Mouse (Mus musculus): ENCODE measurements around the gene Tbx1. TPM values are rescaled to one million over a fixed set of nuclear protein-coding genes. Genes with fewer than 3 reads are reported as not detected.

Tbx1 gene
- total and polyA plus RNA-seq, 3 experiments = not detected

GRCm38 (mm10) chr16:18555235-18555935 is 35.1 kb downstream of the Tbx1 start:
- Histone ChIP-seq H3K4me3 (ENCODE audit: control insufficient read depth in 1 of 2, insufficient read depth in 1 of 2, low read depth in 2 of 2, low read length in 2 of 2) (no peak overlapping the region), H3K36me3 (ENCODE audit: control insufficient read depth in 1 of 2, insufficient read depth in 2 of 2, low read length in 2 of 2) (no peaks in the 10 kb centered on the region; a peak in 1 of 4 replicates)
- TF ChIP-seq USF1 (IDR thresholded peaks at IDR 0.05; ENCODE audit: low read depth, low read length) (no peak), ZC3H11A (IDR thresholded peaks at IDR 0.05; ENCODE audit: low read depth, low read length) (no peak), ETS1 (IDR thresholded peaks at IDR 0.05; ENCODE audit: low read depth, low read length) (no peak)

GRCm38 (mm10) chr16:18554721-18555120 is 35.8 kb downstream of the Tbx1 start:
- no peaks in the 10 kb centered on the region for H3K4me1 ChIP-seq (ENCODE audit: control insufficient read depth in 1 of 2, insufficient read depth in 2 of 2, low read length in 2 of 2)
- no peaks in the 10 kb centered on the region for H3K9me3 ChIP-seq (replicated peaks; ENCODE audit: insufficient read depth, low read length)
- H3K27me3 ChIP-seq (ENCODE audit: control insufficient read depth in 1 of 2, insufficient read depth in 2 of 2, low read length in 2 of 2) = no peaks in the 10 kb centered on the region
- H3K4me3 ChIP-seq (ENCODE audit: control insufficient read depth in 1 of 2, insufficient read depth in 1 of 2, low read depth in 2 of 2, low read length in 2 of 2) = no peak overlapping the region
- no peaks in the 10 kb centered on the region; a peak in 1 of 4 replicates for H3K36me3 ChIP-seq (ENCODE audit: control insufficient read depth in 1 of 2, insufficient read depth in 2 of 2, low read length in 2 of 2)
- H3K79me2 ChIP-seq (ENCODE audit: control insufficient read depth, insufficient read depth, low read length, poor library complexity) = no peaks in the 10 kb centered on the region
- no peak overlapping the region for H3K27ac ChIP-seq (ENCODE audit: control insufficient read depth, low read depth, low read length)
- TF ChIP-seq NRF1 (IDR thresholded peaks at IDR 0.05; ENCODE audit: insufficient read depth, low read depth, low read length, poor library complexity, severe bottlenecking) (no peak), MYC (IDR thresholded peaks at IDR 0.05; ENCODE audit: low read depth, low read length) (no peak)
- H3K9ac ChIP-seq (ENCODE audit: control insufficient read depth, low read depth, low read length, poor library complexity, severe bottlenecking) = no peak overlapping the region
- no peak for DNase-seq (ENCODE audit: low read depth, low spot score)

More at GRCm38 (mm10) chr16:18555235-18555935, 35.1 kb downstream of the Tbx1 start:
- H3K9me3 ChIP-seq (replicated peaks; ENCODE audit: insufficient read depth, low read length) = no peaks in the 10 kb centered on the region
- H3K9ac ChIP-seq (ENCODE audit: control insufficient read depth, low read depth, low read length, poor library complexity, severe bottlenecking) = no peak overlapping the region
- H3K4me1 ChIP-seq (ENCODE audit: control insufficient read depth in 1 of 2, insufficient read depth in 2 of 2, low read length in 2 of 2) = no peaks in the 10 kb centered on the region
- H3K27ac ChIP-seq (ENCODE audit: control insufficient read depth, low read depth, low read length) = no peak overlapping the region
- H3K79me2 ChIP-seq (ENCODE audit: control insufficient read depth, insufficient read depth, low read length, poor library complexity) = no peaks in the 10 kb centered on the region
- H3K27me3 ChIP-seq (ENCODE audit: control insufficient read depth in 1 of 2, insufficient read depth in 2 of 2, low read length in 2 of 2) = no peaks in the 10 kb centered on the region
- no peak for DNase-seq (ENCODE audit: low read depth, low spot score)

- Histone ChIP-seq H3K27ac (ENCODE audit: control insufficient read depth, low read depth, low read length) (no peak overlapping the region), H3K27me3 (ENCODE audit: control insufficient read depth in 1 of 2, insufficient read depth in 2 of 2, low read length in 2 of 2) (no peaks in the 10 kb centered on the region), H3K9ac (ENCODE audit: control insufficient read depth, low read depth, low read length, poor library complexity, severe bottlenecking) (no peak overlapping the region), H3K36me3 (ENCODE audit: control insufficient read depth in 1 of 2, insufficient read depth in 2 of 2, low read length in 2 of 2) (no peaks in the 10 kb centered on the region; a peak in 1 of 4 replicates), H3K9me3 (replicated peaks; ENCODE audit: insufficient read depth, low read length) (no peaks in the 10 kb centered on the region), H3K4me3 (ENCODE audit: control insufficient read depth in 1 of 2, insufficient read depth in 1 of 2, low read depth in 2 of 2, low read length in 2 of 2) (no peak overlapping the region), H3K4me1 (ENCODE audit: control insufficient read depth in 1 of 2, insufficient read depth in 2 of 2, low read length in 2 of 2) (no peaks in the 10 kb centered on the region), H3K79me2 (ENCODE audit: control insufficient read depth, insufficient read depth, low read length, poor library complexity) (no peaks in the 10 kb centered on the region)
- no peak for DNase-seq (ENCODE audit: low read depth, low spot score)
- no peak for TF ChIP-seq KAT2A (conservative IDR thresholded peaks at IDR 0.05; ENCODE audit: low read depth, low read length)
- no peak for TF ChIP-seq ELF1 (IDR thresholded peaks at IDR 0.05; ENCODE audit: low read depth, low read length)
- TF ChIP-seq ZKSCAN1 (IDR thresholded peaks at IDR 0.05; ENCODE audit: low read depth, low read length) = no peak
- TF ChIP-seq CHD1 (IDR thresholded peaks at IDR 0.05; ENCODE audit: low read depth, low read length) = no peak
- TF ChIP-seq E2F4 (IDR thresholded peaks at IDR 0.05; ENCODE audit: borderline replicate concordance, low read depth, low read length) = no peak
- no peak for TF ChIP-seq USF1 (IDR thresholded peaks at IDR 0.05; ENCODE audit: low read depth, low read length)
- no peak for TF ChIP-seq ZC3H11A (IDR thresholded peaks at IDR 0.05; ENCODE audit: low read depth, low read length)
Observed at GRCm38 (mm10) chr16:18552106-18552710, 38.3 kb downstream of the Tbx1 start.
